ENCODE assay signal across 14 mouse cellular contexts in the genomic region with DNA sequence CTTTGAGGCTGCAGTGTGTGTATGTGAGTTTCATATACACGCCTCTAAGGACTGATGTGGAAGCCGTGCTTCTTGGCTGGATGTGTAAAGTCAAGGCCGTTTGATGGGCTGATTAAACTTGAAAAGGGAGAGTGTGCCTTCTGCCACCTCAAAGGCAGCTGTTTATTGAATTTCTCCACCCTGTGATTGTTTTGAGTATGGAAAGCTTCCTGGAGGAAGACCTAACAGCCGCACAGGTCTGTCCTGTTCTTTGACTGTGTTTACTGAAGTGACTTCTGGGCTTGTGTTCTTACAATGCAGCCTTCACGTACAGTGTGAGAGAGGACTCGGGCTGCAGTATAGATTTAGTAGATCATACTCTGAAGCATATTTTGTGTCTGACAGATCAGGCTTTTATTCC.
A peak's percentile ranks its signal among the peaks of the same experiment; 100 is the strongest.
DNase-seq lines count a peak whose midpoint lies in the region; ATAC-seq and TF ChIP-seq lines count a peak whose summit lies in the region.
"Had no signal": no experiment of that assay in that cellular context is flagged by ENCODE, and none has a peak within 500 bp of the region (broad histone marks: within the 10 kb centered on the region; RNA-seq: fewer than 3 reads in every experiment).

No protein-coding gene starts in this region.

- ATAC-seq in heart, embryonic 16.5 days (replicated peaks; ENCODE audit: extremely low read depth, insufficient read depth, low FRiP score): no peak
- ATAC-seq in midbrain, embryonic 15.5 days (replicated peaks): peak; percentile 35; the same call in 1 of the 2 replicates
- ATAC-seq in midbrain, embryonic 13.5 days: no peak
- ATAC-seq in embryonic facial prominence, embryonic 13.5 days (ENCODE audit: insufficient number of reproducible peaks, insufficient read depth, low FRiP score, low TSS enrichment, low read depth): no peak
- no peak for ATAC-seq in stomach, postnatal 0 days (ENCODE audit: low FRiP score, low TSS enrichment)
- no peak for ATAC-seq in liver, embryonic 12.5 days

- H3K4me3 ChIP-seq in heart, embryonic 16.5 days (ENCODE audit: low read length): no peak overlapping the region
- H3K4me3 ChIP-seq in midbrain, embryonic 15.5 days: no peak overlapping the region
- no peak overlapping the region for H3K4me3 ChIP-seq in midbrain, embryonic 13.5 days (replicated peaks)
- H3K4me3 ChIP-seq in embryonic facial prominence, embryonic 13.5 days: no peak overlapping the region
- no peak overlapping the region for H3K4me3 ChIP-seq in stomach, postnatal 0 days (ENCODE audit: low read depth, low read length)
- no peak overlapping the region for H3K4me3 ChIP-seq in liver, embryonic 12.5 days
- H3K4me3 ChIP-seq: forebrain, embryonic 10.5 days; midbrain, embryonic 12.5 days had no signal

- no peak for TF ChIP-seq EP300 in stomach, postnatal 0 days (optimal IDR thresholded peaks at IDR 0.05)

- intact Hi-C loops in heart, postnatal 10 days (cut with DNase I): loop anchor here (5.0 kb wide), 1 partner anchor 78 kb away; no protein-coding TSS in a partner anchor

- DNase-seq in heart, postnatal 10 days: no peak
- DNase-seq in stomach, postnatal 0 days (ENCODE audit: low spot score): no peak
- DNase-seq: adrenal gland, postnatal 36 days; cerebellum, adult 18-20 months; embryo, embryonic 11 days; left cerebral cortex, postnatal 4 days; right cerebral cortex, postnatal 25 days had no signal

- H3K27ac ChIP-seq in heart, embryonic 16.5 days (ENCODE audit: low read length): peak overlapping the region; percentile 38
- H3K27ac ChIP-seq in midbrain, embryonic 15.5 days: peak overlapping the region; percentile 43; the same call in 1 of the 2 replicates
- H3K27ac ChIP-seq in midbrain, embryonic 13.5 days: no peak overlapping the region
- 0 out of 2 replicates have a peak overlapping the region, but pooled peaks have one; percentile 52 for H3K27ac ChIP-seq in embryonic facial prominence, embryonic 13.5 days
- peak overlapping the region; percentile 67 for H3K27ac ChIP-seq in stomach, postnatal 0 days (replicated peaks)
- H3K27ac ChIP-seq in liver, embryonic 12.5 days: no peak overlapping the region

- 68% methylated on average over 6 of the region's 6 CpGs for WGBS in heart, embryonic 16.5 days
- WGBS in midbrain, embryonic 15.5 days: 73% methylated on average over 6 of the region's 6 CpGs
- 86% methylated on average over 6 of the region's 6 CpGs for WGBS in midbrain, embryonic 13.5 days
- 76% methylated on average over 6 of the region's 6 CpGs for WGBS in embryonic facial prominence, embryonic 13.5 days
- 60% methylated on average over 6 of the region's 6 CpGs for WGBS in stomach, postnatal 0 days
- WGBS in liver, embryonic 12.5 days (ENCODE audit: insufficient replicate concordance): 67% methylated on average over 6 of the region's 6 CpGs

- no peak for TF ChIP-seq CTCF in stomach, postnatal 0 days (IDR thresholded peaks at IDR 0.05; ENCODE audit: low read depth)

- H3K36me3 ChIP-seq in heart, embryonic 16.5 days (ENCODE audit: control insufficient read depth, insufficient read depth): no peaks in the 10 kb centered on the region
- H3K36me3 ChIP-seq in midbrain, embryonic 15.5 days (replicated peaks): no peaks in the 10 kb centered on the region
- H3K36me3 ChIP-seq in midbrain, embryonic 13.5 days: no peaks in the 10 kb centered on the region
- no peaks in the 10 kb centered on the region for H3K36me3 ChIP-seq in embryonic facial prominence, embryonic 13.5 days
- H3K36me3 ChIP-seq in stomach, postnatal 0 days (ENCODE audit: control insufficient read depth, insufficient read depth, low read length): no peaks in the 10 kb centered on the region
- no peaks in the 10 kb centered on the region for H3K36me3 ChIP-seq in liver, embryonic 12.5 days
- H3K36me3 ChIP-seq: forebrain, embryonic 10.5 days; midbrain, embryonic 12.5 days had no signal

- no peak overlapping the region for H3K9ac ChIP-seq in heart, embryonic 16.5 days (ENCODE audit: low read length)
- no peak overlapping the region for H3K9ac ChIP-seq in midbrain, embryonic 15.5 days
- H3K9ac ChIP-seq in midbrain, embryonic 13.5 days (replicated peaks): no peak overlapping the region
- H3K9ac ChIP-seq in embryonic facial prominence, embryonic 13.5 days: no peak overlapping the region
- H3K9ac ChIP-seq in stomach, postnatal 0 days (ENCODE audit: low read length): no peak overlapping the region
- H3K9ac ChIP-seq in liver, embryonic 12.5 days: no peak overlapping the region
- H3K9ac ChIP-seq: midbrain, embryonic 12.5 days had no signal

- H3K4me2 ChIP-seq in heart, embryonic 16.5 days (ENCODE audit: low read depth, low read length): no peak overlapping the region
- no peak overlapping the region for H3K4me2 ChIP-seq in midbrain, embryonic 15.5 days
- no peak overlapping the region for H3K4me2 ChIP-seq in midbrain, embryonic 13.5 days (replicated peaks)
- H3K4me2 ChIP-seq in embryonic facial prominence, embryonic 13.5 days: no peak overlapping the region
- no peak overlapping the region for H3K4me2 ChIP-seq in stomach, postnatal 0 days (replicated peaks; ENCODE audit: low read depth)
- H3K4me2 ChIP-seq in liver, embryonic 12.5 days: no peak overlapping the region
- H3K4me2 ChIP-seq: midbrain, embryonic 12.5 days had no signal

- peaks cover 23% of the 10 kb centered on the region for H3K4me1 ChIP-seq in heart, embryonic 16.5 days (ENCODE audit: control insufficient read depth, insufficient read depth, low read length)
- H3K4me1 ChIP-seq in midbrain, embryonic 15.5 days: peaks cover 14% of the 10 kb centered on the region
- peaks cover 22% of the 10 kb centered on the region for H3K4me1 ChIP-seq in midbrain, embryonic 13.5 days (replicated peaks)
- H3K4me1 ChIP-seq in embryonic facial prominence, embryonic 13.5 days: peaks cover 26% of the 10 kb centered on the region
- H3K4me1 ChIP-seq in stomach, postnatal 0 days (replicated peaks; ENCODE audit: control insufficient read depth, insufficient read depth): no peaks in the 10 kb centered on the region
- 0 out of 2 replicates have a peak, but pooled peaks cover 3% of the 10 kb centered on the region for H3K4me1 ChIP-seq in liver, embryonic 12.5 days

- H3K27me3 ChIP-seq in heart, embryonic 16.5 days (ENCODE audit: control insufficient read depth, insufficient read depth, low read length): no peaks in the 10 kb centered on the region
- H3K27me3 ChIP-seq in midbrain, embryonic 15.5 days (replicated peaks): no peaks in the 10 kb centered on the region
- H3K27me3 ChIP-seq in midbrain, embryonic 13.5 days: no peaks in the 10 kb centered on the region
- H3K27me3 ChIP-seq in embryonic facial prominence, embryonic 13.5 days: no peaks in the 10 kb centered on the region
- no peaks in the 10 kb centered on the region for H3K27me3 ChIP-seq in stomach, postnatal 0 days (ENCODE audit: control insufficient read depth, insufficient read depth, low read length)
- H3K27me3 ChIP-seq in liver, embryonic 12.5 days (replicated peaks): no peaks in the 10 kb centered on the region
- H3K27me3 ChIP-seq: midbrain, embryonic 12.5 days had no signal

- no peaks in the 10 kb centered on the region for H3K9me3 ChIP-seq in heart, embryonic 16.5 days (replicated peaks; ENCODE audit: control insufficient read depth, low read length)
- no peaks in the 10 kb centered on the region for H3K9me3 ChIP-seq in midbrain, embryonic 15.5 days
- H3K9me3 ChIP-seq in midbrain, embryonic 13.5 days: no peaks in the 10 kb centered on the region
- no peaks in the 10 kb centered on the region for H3K9me3 ChIP-seq in embryonic facial prominence, embryonic 13.5 days
- no peaks in the 10 kb centered on the region for H3K9me3 ChIP-seq in stomach, postnatal 0 days (ENCODE audit: control insufficient read depth, low read length)
- no peaks in the 10 kb centered on the region for H3K9me3 ChIP-seq in liver, embryonic 12.5 days (replicated peaks)
- H3K9me3 ChIP-seq: forebrain, embryonic 10.5 days; midbrain, embryonic 12.5 days had no signal

Comparison
In these comparisons a context has a peak if more than half of its experiments do, and no peak if none do; other contexts are left out.
1. H3K27ac ChIP-seq: peak in heart, embryonic 16.5 days (single experiment), midbrain, embryonic 15.5 days (single experiment), embryonic facial prominence, embryonic 13.5 days (single experiment) and stomach, postnatal 0 days (single experiment); none in midbrain, embryonic 13.5 days (single experiment) and liver, embryonic 12.5 days (single experiment).